Mouse (Mus musculus) small intestine, adult 2 months (tissue): ENCODE measurements at regions not wholly inside any gene's neighbourhood (a gene's known extent, or its start where the extent isn't known, plus 50 kb on each side); places are given as distances from the start of the nearest gene placed in this dataset.

Experiments
- H3K27ac ChIP-seq: fragments of 200-500 bp; 2 replicates; pipeline ENCODE4 v1.5.1; 2012; ENCODE audit warnings: low read depth, low read length, control low read depth, inconsistent platforms; ENCODE audit not compliant: insufficient read depth
- H3K27me3 ChIP-seq: fragments of 200-500 bp; 2 replicates; pipeline ENCODE4 v1.6.1; 2012; ENCODE audit warnings: mild to moderate bottlenecking, moderate library complexity, low read length, inconsistent platforms; ENCODE audit not compliant: control insufficient read depth, insufficient read depth
- H3K36me3 ChIP-seq: fragments of 200-500 bp; 2 replicates; pipeline ENCODE4 v1.6.1; 2012; ENCODE audit warnings: mild to moderate bottlenecking, low read length, control low read depth, inconsistent platforms; ENCODE audit not compliant: control insufficient read depth, insufficient read depth
- H3K4me1 ChIP-seq: fragments of 200-500 bp; 2 replicates; pipeline ENCODE4 v1.6.1; 2012; ENCODE audit warnings: low read length, inconsistent platforms, mixed read lengths; ENCODE audit not compliant: control insufficient read depth, insufficient read depth, insufficient read length
- H3K4me3 ChIP-seq: fragments of 200-500 bp; 2 replicates; pipeline ENCODE4 v1.5.1; 2012; ENCODE audit warnings: low read depth, mild to moderate bottlenecking, control low read depth, inconsistent platforms, low read length, moderate library complexity
- CTCF ChIP-seq: fragments of 200-500 bp; IDR thresholded peaks from 2 replicates; pipeline ENCODE4 v1.5.1; 2012; ENCODE audit warnings: low read depth, mild to moderate bottlenecking, control low read depth, inconsistent platforms, low read length, moderate library complexity, mixed read lengths; ENCODE audit not compliant: insufficient replicate concordance, insufficient read length; ENCODE audit errors: extremely low read depth
- POLR2A ChIP-seq: fragments of 200-500 bp; IDR thresholded peaks from 2 replicates; pipeline ENCODE4 v1.6.1; 2012; ENCODE audit warnings: low read depth, mild to moderate bottlenecking, control low read depth, inconsistent platforms, low read length, moderate library complexity
- WGBS: fragments of 180-500 bp; shearing (Covaris S2); methylation state at CpG from one replicate; pipeline ENCODE4 v1.1.7; 2018; 5-methylcytosine and 5-hydroxymethylcytosine counted together

DNA sequence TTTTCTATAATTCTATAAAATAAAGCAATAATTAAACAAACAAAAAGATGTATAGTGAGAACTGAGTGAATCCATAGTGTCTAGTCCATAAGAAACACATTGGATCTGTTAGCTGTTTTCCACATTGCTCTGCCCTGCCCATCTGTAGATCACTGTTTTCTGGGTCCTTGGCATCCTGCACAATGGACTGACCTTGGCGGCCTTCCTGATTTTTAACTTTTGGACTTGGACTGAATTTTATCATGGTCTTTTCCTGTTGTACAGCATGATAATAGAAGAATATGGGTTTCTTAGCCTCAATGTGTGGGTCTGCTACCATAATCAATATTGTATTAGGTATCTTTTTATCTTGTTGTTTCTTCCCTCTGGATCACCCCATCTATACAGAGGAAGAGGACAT lies 456.0 kb downstream of the 1810013L24Rik start:
- 90% methylated on average over 1 of the region's 1 CpGs for WGBS

DNA sequence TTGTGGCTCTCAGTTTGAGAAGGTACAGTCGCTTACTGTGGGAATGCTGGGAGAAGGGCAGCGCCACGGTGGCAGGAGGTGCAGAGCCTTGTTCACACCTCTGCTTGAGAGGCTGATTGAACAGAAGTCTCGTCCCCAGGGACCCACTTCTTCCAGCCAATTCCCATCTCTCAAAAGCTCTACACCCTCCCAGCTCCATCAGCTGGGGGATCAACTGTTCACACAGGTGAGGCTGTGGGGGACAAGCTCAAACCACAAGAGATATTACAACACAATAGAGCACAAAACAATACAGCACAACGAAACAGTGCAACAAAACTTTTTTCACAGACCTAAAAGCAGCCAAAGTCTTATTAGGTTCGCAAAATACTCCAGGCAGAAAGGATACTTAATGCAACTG lies 457.7 kb downstream of the 1810013L24Rik start:
- TF ChIP-seq CTCF (no peak), POLR2A (no peak)
- no peaks in the 10 kb centered on the region for H3K27me3 ChIP-seq
- WGBS: 79% methylated on average over 6 of the region's 6 CpGs
- H3K4me1 ChIP-seq: no peaks in the 10 kb centered on the region
- no peak overlapping the region for H3K4me3 ChIP-seq
- H3K36me3 ChIP-seq: no peaks in the 10 kb centered on the region
- no peak overlapping the region for H3K27ac ChIP-seq

More for the DNA sequence above, 456.0 kb downstream of the 1810013L24Rik start:
- Histone ChIP-seq H3K4me1 (no peaks in the 10 kb centered on the region), H3K36me3 (no peaks in the 10 kb centered on the region), H3K4me3 (no peak overlapping the region), H3K27ac (no peak overlapping the region), H3K27me3 (no peaks in the 10 kb centered on the region)
- TF ChIP-seq CTCF (no peak), POLR2A (no peak)

DNA sequence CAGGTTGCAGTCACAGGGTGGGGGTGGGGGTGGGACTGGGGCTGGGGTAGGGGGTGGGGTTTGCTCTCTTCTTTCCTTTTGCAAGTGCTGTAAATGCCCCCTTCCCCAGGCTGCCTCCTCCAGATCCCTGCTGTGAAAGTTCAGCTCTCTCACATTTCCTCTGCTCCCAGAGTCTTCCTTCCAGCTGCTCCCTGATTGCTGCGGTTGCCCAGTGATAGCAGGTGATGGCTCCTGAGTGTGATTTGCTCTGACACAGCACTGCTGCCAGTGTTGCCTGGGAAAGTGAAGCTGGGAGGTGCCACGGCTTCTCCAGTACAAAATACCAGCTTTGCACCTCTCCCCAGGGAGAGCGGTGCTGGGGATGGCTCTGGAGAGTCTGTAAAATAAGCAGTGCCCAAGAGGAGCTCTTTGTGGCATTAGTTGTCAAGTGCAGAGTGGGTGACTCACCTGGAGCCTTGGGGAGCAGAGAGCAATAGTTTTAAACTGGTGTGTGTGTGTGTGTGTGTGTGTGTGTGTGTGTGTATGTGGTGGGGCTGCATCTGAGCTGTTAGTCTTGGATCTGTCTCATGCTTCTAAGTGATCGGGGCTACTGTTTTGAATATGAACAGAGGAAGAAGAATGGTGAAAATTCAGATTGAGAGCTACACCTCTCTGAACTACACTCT lies 461.6 kb downstream of the 1810013L24Rik start:
- H3K36me3 ChIP-seq: no peaks in the 10 kb centered on the region
- H3K4me1 ChIP-seq: no peaks in the 10 kb centered on the region
- no peak overlapping the region for H3K4me3 ChIP-seq
- H3K27ac ChIP-seq: no peak overlapping the region
- H3K27me3 ChIP-seq: no peaks in the 10 kb centered on the region
- WGBS: 55% methylated on average over 4 of the region's 4 CpGs
- no peak for TF ChIP-seq POLR2A
- no peak for TF ChIP-seq CTCF

- Histone ChIP-seq H3K4me1 (no peaks in the 10 kb centered on the region), H3K27me3 (no peaks in the 10 kb centered on the region), H3K4me3 (no peak overlapping the region), H3K27ac (no peak overlapping the region), H3K36me3 (no peaks in the 10 kb centered on the region)
- no peak for TF ChIP-seq POLR2A
- TF ChIP-seq CTCF: no peak
- 64% methylated on average over 4 of the region's 4 CpGs for WGBS
These were observed 473.2 kb downstream of the 1810013L24Rik start for GRCm38 (mm10) chr16:9303134-9303533.

GRCm38 (mm10) chr16:9304079-9304478 lies 474.2 kb downstream of the 1810013L24Rik start:
- TF ChIP-seq CTCF (no peak), POLR2A (no peak)
- no peak overlapping the region for H3K27ac ChIP-seq
- 89% methylated on average over 1 of the region's 1 CpGs for WGBS
- H3K4me1 ChIP-seq: no peaks in the 10 kb centered on the region
- no peaks in the 10 kb centered on the region for H3K27me3 ChIP-seq
- H3K36me3 ChIP-seq: no peaks in the 10 kb centered on the region
- no peak overlapping the region for H3K4me3 ChIP-seq

DNA sequence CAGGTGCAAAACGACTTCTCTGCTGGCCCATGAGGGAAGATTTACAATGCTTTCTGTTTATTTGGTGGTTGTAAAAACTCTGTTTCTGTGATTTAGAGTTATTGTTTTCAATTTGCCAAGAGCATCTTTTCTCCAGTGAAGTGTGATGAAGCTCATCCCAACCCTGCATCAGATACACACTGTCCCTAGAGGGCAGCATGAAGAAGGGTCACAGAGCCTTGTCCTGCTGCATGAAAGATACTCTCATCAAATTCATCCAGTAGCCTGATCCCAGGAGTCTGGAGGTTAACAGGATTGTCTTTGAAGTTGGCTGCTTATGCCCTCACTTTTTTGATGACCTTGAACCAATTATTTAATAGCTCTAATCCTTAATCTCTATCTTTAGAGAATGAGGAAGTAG lies 480.8 kb downstream of the 1810013L24Rik start:
- H3K36me3 ChIP-seq: no peaks in the 10 kb centered on the region
- 12% methylated on average over 1 of the region's 1 CpGs for WGBS
- no peaks in the 10 kb centered on the region for H3K27me3 ChIP-seq

DNA sequence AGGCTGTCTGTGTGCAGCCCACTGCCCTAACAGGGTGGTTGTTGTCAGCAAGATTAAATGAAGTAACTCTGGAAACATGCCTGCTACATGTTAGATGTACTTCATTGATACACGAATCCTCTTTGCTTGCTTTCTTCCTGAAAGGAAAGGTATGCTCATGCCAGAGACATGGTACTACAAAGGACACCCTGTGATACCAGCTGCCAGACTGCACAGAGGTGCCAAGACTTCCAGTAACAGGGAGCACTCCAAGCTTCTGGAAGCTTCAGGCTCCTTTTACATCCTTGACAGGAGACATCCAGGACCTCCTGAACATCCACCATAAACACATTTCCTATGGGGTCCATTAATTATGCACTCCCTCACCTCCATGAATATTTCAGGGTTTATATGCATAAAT lies 505.7 kb downstream of the 1810013L24Rik start:
- Histone ChIP-seq H3K36me3 (no peaks in the 10 kb centered on the region), H3K27me3 (no peaks in the 10 kb centered on the region), H3K4me1 (no peaks in the 10 kb centered on the region), H3K27ac (no peak overlapping the region), H3K4me3 (no peak overlapping the region)
- 81% methylated on average over 1 of the region's 1 CpGs for WGBS
- no peak for TF ChIP-seq POLR2A
- TF ChIP-seq CTCF: no peak

More for the DNA sequence above, 480.8 kb downstream of the 1810013L24Rik start:
- H3K4me1 ChIP-seq: no peaks in the 10 kb centered on the region
- TF ChIP-seq CTCF (no peak), POLR2A (no peak)
- no peak overlapping the region for H3K4me3 ChIP-seq
- no peak overlapping the region for H3K27ac ChIP-seq
